Mouse (Mus musculus) testis, adult 2 months (tissue): ENCODE measurements around the gene Fam227b.

Experiments
- CTCF ChIP-seq: fragments of 200-500 bp; IDR thresholded peaks from 2 replicates; pipeline ENCODE4 v1.5.1; 2012; ENCODE audit warnings: low read depth, mild to moderate bottlenecking, inconsistent platforms, low read length, moderate library complexity; ENCODE audit not compliant: control insufficient read depth, insufficient read depth, insufficient replicate concordance
- POLR2A ChIP-seq: fragments of 200-500 bp; IDR thresholded peaks from 2 replicates; pipeline ENCODE4 v1.6.1; 2012; ENCODE audit warnings: low read depth, mild to moderate bottlenecking, inconsistent platforms, low read length, moderate library complexity; ENCODE audit not compliant: control insufficient read depth

- no peak for TF ChIP-seq CTCF
- no peak for TF ChIP-seq POLR2A
Observed at GRCm38 (mm10) chr2:126064814-126065213, 87.0 kb downstream of the Fam227b start.
